Mouse (Mus musculus) midbrain, embryonic 13.5 days (tissue): ENCODE measurements around the gene Slc8b1. TPM values are rescaled to one million over a fixed set of nuclear protein-coding genes. Genes with fewer than 3 reads are reported as not detected.
A peak's percentile ranks its signal among the peaks of the same experiment; 100 is the strongest.

Experiments
- ATAC-seq: fragments of 200-750 bp; cut with Nextera tagmentation; 2 replicates; pipeline ENCODE4 v1.8.0; 2017; ENCODE audit warnings: mild to moderate bottlenecking, moderate TSS enrichment, moderate library complexity
- H3K27ac ChIP-seq: fragments of 300-500 bp; sonication (generic); 2 replicates; pipeline ENCODE4 v1.5.1; 2015; ENCODE audit warnings: inconsistent platforms, mild to moderate bottlenecking, moderate library complexity
- H3K27me3 ChIP-seq: fragments of 300-500 bp; sonication (generic); 2 replicates; pipeline ENCODE4 v1.6.1; 2015; ENCODE audit warnings: mild to moderate bottlenecking, inconsistent platforms
- H3K36me3 ChIP-seq: fragments of 300-500 bp; sonication (generic); 2 replicates; pipeline ENCODE4 v1.6.1; 2015; ENCODE audit warnings: mild to moderate bottlenecking, inconsistent platforms
- H3K4me1 ChIP-seq: fragments of 300-500 bp; sonication (generic); replicated peaks from 2 replicates; pipeline ENCODE4 v1.6.1; 2015; ENCODE audit warnings: inconsistent platforms
- H3K4me2 ChIP-seq: fragments of 300-500 bp; sonication (generic); replicated peaks from 2 replicates; pipeline ENCODE4 v1.6.1; 2015; ENCODE audit warnings: moderate library complexity, mild to moderate bottlenecking, inconsistent platforms
- H3K4me3 ChIP-seq: fragments of 300-500 bp; sonication (generic); replicated peaks from 2 replicates; pipeline ENCODE4 v1.5.1; 2015; ENCODE audit warnings: mild to moderate bottlenecking, inconsistent platforms
- H3K9ac ChIP-seq: fragments of 300-500 bp; sonication (generic); replicated peaks from 2 replicates; pipeline ENCODE4 v1.6.1; 2015; ENCODE audit warnings: mild to moderate bottlenecking, inconsistent platforms
- H3K9me3 ChIP-seq: fragments of 300-500 bp; sonication (generic); 2 replicates; pipeline ENCODE4 v1.6.1; 2016; ENCODE audit warnings: mild to moderate bottlenecking, inconsistent platforms
- WGBS: fragments of 180-500 bp; shearing (Covaris S2); methylation state at CpG from one replicate; pipeline ENCODE4 v1.1.7; 2015; 5-methylcytosine and 5-hydroxymethylcytosine counted together
- polyA plus RNA-seq: library from polyadenylated mRNA; unstranded; fragments of >200 nt; fragmentation: Nextera tagmentation; extraction: Ambion mirVana; gene quantifications from 2 replicates; pipeline ENCODE4 v1.2.1, GENCODE M21; 2015

Gene Slc8b1
- polyA plus RNA-seq, 1 experiment from 2014 or later, result 2.3 TPM

- WGBS, result 39% methylated on average over 2 of the region's 2 CpGs
- peaks cover 34% of the 10 kb centered on the region for H3K4me1 ChIP-seq
- peaks cover 21% of the 10 kb centered on the region for H3K36me3 ChIP-seq
- H3K9me3 ChIP-seq, result no peaks in the 10 kb centered on the region
- H3K4me3 ChIP-seq, result no peak overlapping the region
- ATAC-seq, result 0 out of 2 replicates have a peak, but pooled peaks have one; percentile 38
- H3K4me2 ChIP-seq, result no peak overlapping the region
- H3K9ac ChIP-seq, result no peak overlapping the region
- H3K27ac ChIP-seq, result peak overlapping the region; percentile 65
- H3K27me3 ChIP-seq, result no peaks in the 10 kb centered on the region
These were observed 23.7 kb downstream of the Slc8b1 start for GRCm38 (mm10) chr5:120534686-120535075.

DNA sequence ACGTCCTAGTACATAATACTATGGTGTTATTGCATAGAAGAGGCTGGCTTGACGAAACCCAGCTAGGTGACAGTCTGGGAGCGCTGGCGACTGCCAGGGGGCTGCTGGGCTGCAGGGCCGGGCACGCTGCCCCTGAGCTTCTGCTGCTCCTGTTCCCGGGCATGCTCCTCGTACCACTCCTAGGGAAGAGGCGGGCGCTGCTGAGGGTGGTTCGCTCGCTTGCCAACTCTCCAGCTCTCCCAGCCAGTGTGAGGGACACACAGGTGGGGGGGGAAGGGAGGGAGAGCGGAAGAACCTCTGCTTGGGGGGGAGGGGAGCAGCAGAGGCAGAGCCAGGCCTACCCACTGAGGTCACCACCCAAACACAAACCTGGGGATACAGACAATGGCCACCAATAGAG lies 25.1 kb downstream of the Slc8b1 start:
- H3K4me3 ChIP-seq, result no peak overlapping the region
- H3K27ac ChIP-seq, result no peak overlapping the region
- no peak overlapping the region for H3K9ac ChIP-seq
- H3K36me3 ChIP-seq, result peaks cover 30% of the 10 kb centered on the region
- no peak overlapping the region for H3K4me2 ChIP-seq
- H3K4me1 ChIP-seq, result peaks cover 34% of the 10 kb centered on the region
- no peak for ATAC-seq
- H3K27me3 ChIP-seq, result no peaks in the 10 kb centered on the region
- no peaks in the 10 kb centered on the region for H3K9me3 ChIP-seq
- WGBS, result 84% methylated on average over 12 of the region's 13 CpGs

GRCm38 (mm10) chr5:120536632-120537031 lies 25.7 kb downstream of the Slc8b1 start:
- H3K9ac ChIP-seq, result no peak overlapping the region
- H3K4me2 ChIP-seq, result no peak overlapping the region
- peaks cover 34% of the 10 kb centered on the region for H3K36me3 ChIP-seq
- H3K4me1 ChIP-seq, result peaks cover 34% of the 10 kb centered on the region
- H3K4me3 ChIP-seq, result no peak overlapping the region
- H3K27ac ChIP-seq, result no peak overlapping the region
- WGBS, result 59% methylated on average over 5 of the region's 5 CpGs
- no peaks in the 10 kb centered on the region for H3K27me3 ChIP-seq
- no peak for ATAC-seq
- no peaks in the 10 kb centered on the region for H3K9me3 ChIP-seq

DNA sequence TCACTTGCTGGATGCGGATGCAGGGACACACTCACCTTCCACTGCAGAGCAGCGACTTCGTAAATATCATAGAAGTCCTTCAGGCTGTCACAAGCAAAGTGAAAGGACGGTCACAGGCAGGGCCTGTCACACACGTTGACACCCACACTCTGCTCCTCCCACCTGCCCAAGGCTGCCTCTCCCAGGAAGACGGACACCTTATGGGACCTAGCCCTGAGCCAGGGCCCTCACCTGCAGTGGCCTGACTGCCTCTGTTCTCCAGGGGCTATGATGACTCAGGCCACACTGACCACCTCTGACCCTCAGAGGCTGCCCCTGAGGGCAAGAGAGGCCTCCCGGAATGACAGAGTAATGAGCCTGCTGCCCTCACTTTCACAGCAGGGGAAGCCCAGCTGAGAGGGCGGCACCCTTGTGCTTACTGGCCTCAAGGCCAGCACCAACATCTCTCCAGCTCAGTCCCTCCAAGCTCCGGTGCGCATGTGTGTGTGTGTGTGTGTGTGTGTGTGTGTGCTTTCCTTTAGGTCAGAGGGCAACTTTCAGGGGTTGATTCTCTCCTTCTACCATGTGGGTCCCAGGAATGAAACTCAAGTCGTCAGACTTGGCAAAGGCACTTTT lies 37.4 kb downstream of the Slc8b1 start:
- ATAC-seq, result no peak
- 82% methylated on average over 11 of the region's 11 CpGs for WGBS

GRCm38 (mm10) chr5:120550137-120550536 lies 39.2 kb downstream of the Slc8b1 start:
- Histone ChIP-seq H3K9me3 (no peaks in the 10 kb centered on the region), H3K27ac (no peak overlapping the region), H3K4me1 (no peaks in the 10 kb centered on the region), H3K4me3 (no peak overlapping the region), H3K27me3 (no peaks in the 10 kb centered on the region), H3K36me3 (peaks cover 32% of the 10 kb centered on the region), H3K9ac (no peak overlapping the region), H3K4me2 (no peak overlapping the region)
- no peak for ATAC-seq
- 92% methylated on average over 5 of the region's 5 CpGs for WGBS

More for the DNA sequence above, 37.4 kb downstream of the Slc8b1 start:
- no peak overlapping the region for H3K4me3 ChIP-seq
- H3K9me3 ChIP-seq, result no peaks in the 10 kb centered on the region
- H3K27me3 ChIP-seq, result no peaks in the 10 kb centered on the region
- no peak overlapping the region for H3K27ac ChIP-seq
- H3K9ac ChIP-seq, result no peak overlapping the region
- no peaks in the 10 kb centered on the region for H3K4me1 ChIP-seq
- H3K4me2 ChIP-seq, result no peak overlapping the region
- peaks cover 27% of the 10 kb centered on the region for H3K36me3 ChIP-seq

DNA sequence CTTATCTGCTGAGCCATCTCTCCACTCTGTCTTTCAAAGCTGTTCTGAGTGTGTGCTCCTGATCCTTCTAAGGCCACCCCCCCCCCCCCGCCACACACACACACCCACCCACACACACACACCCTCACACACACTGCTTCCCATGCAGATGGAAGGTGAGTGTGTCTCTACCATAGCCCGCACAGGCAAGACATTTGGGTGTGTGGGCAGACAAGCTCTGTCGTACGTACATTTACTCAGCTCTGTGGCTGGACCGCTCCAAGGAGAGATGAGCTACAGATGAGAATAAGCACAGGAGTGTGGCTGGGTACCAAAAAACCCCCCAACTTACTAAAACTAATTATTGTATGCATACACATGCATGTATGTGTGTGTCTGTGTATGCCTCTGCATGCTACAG lies 39.7 kb downstream of the Slc8b1 start:
- no peak overlapping the region for H3K4me2 ChIP-seq
- no peak overlapping the region for H3K4me3 ChIP-seq
- H3K27me3 ChIP-seq, result no peaks in the 10 kb centered on the region
- no peaks in the 10 kb centered on the region for H3K4me1 ChIP-seq
- peaks cover 36% of the 10 kb centered on the region for H3K36me3 ChIP-seq
- no peak overlapping the region for H3K9ac ChIP-seq
- 96% methylated on average over 4 of the region's 5 CpGs for WGBS
- no peak overlapping the region for H3K27ac ChIP-seq
- H3K9me3 ChIP-seq, result no peaks in the 10 kb centered on the region
- no peak for ATAC-seq

DNA sequence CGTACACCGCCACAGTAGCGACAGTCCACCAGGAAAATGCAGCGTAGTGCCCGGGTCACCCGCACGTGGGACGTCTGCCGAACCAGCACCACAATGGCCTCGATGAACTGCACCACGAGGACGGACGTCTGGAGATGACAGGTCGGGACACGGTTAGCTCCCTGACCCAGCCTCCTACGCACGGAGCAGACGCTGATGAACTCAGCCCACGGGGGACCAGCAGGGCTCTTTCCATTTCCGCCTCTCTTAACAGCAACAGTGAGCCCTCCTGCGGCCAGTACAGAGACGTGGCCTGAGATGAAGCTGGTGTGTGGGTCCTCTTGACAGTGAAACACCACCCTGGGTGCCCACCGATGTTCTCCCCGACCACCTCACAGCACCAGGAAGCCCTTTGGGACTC lies 44.9 kb downstream of the Slc8b1 start:
- WGBS, result 87% methylated on average over 24 of the region's 24 CpGs
- Histone ChIP-seq H3K4me1 (peaks cover 22% of the 10 kb centered on the region), H3K4me2 (no peak overlapping the region), H3K9ac (no peak overlapping the region), H3K27ac (no peak overlapping the region), H3K9me3 (no peaks in the 10 kb centered on the region), H3K4me3 (no peak overlapping the region), H3K36me3 (peaks cover 41% of the 10 kb centered on the region), H3K27me3 (no peaks in the 10 kb centered on the region)
- no peak for ATAC-seq

- H3K4me1 ChIP-seq, result peaks cover 30% of the 10 kb centered on the region
- no peak for ATAC-seq
- H3K27ac ChIP-seq, result no peak overlapping the region
- 71% methylated on average over 8 of the region's 8 CpGs for WGBS
- no peaks in the 10 kb centered on the region for H3K27me3 ChIP-seq
- peaks cover 30% of the 10 kb centered on the region for H3K36me3 ChIP-seq
- H3K9me3 ChIP-seq, result no peaks in the 10 kb centered on the region
- H3K9ac ChIP-seq, result no peak overlapping the region
- H3K4me3 ChIP-seq, result no peak overlapping the region
- H3K4me2 ChIP-seq, result no peak overlapping the region
These were observed 47.1 kb downstream of the Slc8b1 start for GRCm38 (mm10) chr5:120558041-120558440.

- Histone ChIP-seq H3K36me3 (peaks cover 22% of the 10 kb centered on the region), H3K27ac (no peak overlapping the region), H3K9me3 (no peaks in the 10 kb centered on the region), H3K4me3 (no peak overlapping the region), H3K9ac (0 out of 2 replicates have a peak overlapping the region, but pooled peaks have one; percentile 28), H3K4me2 (no peak overlapping the region), H3K4me1 (peaks cover 35% of the 10 kb centered on the region), H3K27me3 (no peaks in the 10 kb centered on the region)
- ATAC-seq, result no peak
- 78% methylated on average over 14 of the region's 14 CpGs for WGBS
These were observed 47.8 kb downstream of the Slc8b1 start for GRCm38 (mm10) chr5:120558762-120559161.

GRCm38 (mm10) chr5:120560129-120560615 lies 49.2 kb downstream of the Slc8b1 start:
- peak overlapping the region; percentile 54; the same call in 1 of the 2 replicates for H3K27ac ChIP-seq

GRCm38 (mm10) chr5:120560616-120561311 lies 49.8 kb downstream of the Slc8b1 start:
- Histone ChIP-seq H3K4me3 (no peak overlapping the region), H3K4me1 (peaks cover 53% of the 10 kb centered on the region), H3K9ac (no peak overlapping the region), H3K27ac (peak overlapping the region; percentile 54), H3K36me3 (peaks cover 7% of the 10 kb centered on the region), H3K9me3 (no peaks in the 10 kb centered on the region), H3K27me3 (no peaks in the 10 kb centered on the region), H3K4me2 (0 out of 2 replicates have a peak overlapping the region, but pooled peaks have one; percentile 1)
- 15% methylated on average over 16 of the region's 16 CpGs for WGBS
- peak; percentile 29; the same call in 1 of the 2 replicates for ATAC-seq

More at GRCm38 (mm10) chr5:120560129-120560615, 49.2 kb downstream of the Slc8b1 start:
- 0 out of 2 replicates have a peak overlapping the region, but pooled peaks have one; percentile 1 for H3K4me2 ChIP-seq
- no peaks in the 10 kb centered on the region for H3K9me3 ChIP-seq
- H3K4me1 ChIP-seq, result peaks cover 47% of the 10 kb centered on the region
- peaks cover 11% of the 10 kb centered on the region for H3K36me3 ChIP-seq
- no peaks in the 10 kb centered on the region for H3K27me3 ChIP-seq
- no peak overlapping the region for H3K4me3 ChIP-seq
- ATAC-seq, result no peak
- 65% methylated on average over 9 of the region's 9 CpGs for WGBS
- H3K9ac ChIP-seq, result no peak overlapping the region
